Mouse (Mus musculus) adrenal gland, postnatal 14 days (tissue): Measurements from ENCODE around the gene Eif2ak3. TPM values are rescaled to one million over a fixed set of nuclear protein-coding genes. Genes with fewer than 3 reads are reported as not detected.
"Not testable (repeated sequence)": the region's sequence is repeated elsewhere in the genome, so short reads cannot be mapped to it uniquely, and the experiment has no call there.

ENCODE experiments used
- DNase-seq: peaks from one replicate; pipeline ENCODE4 v3.0.0; 2021; ENCODE audit warnings: mixed read lengths
- long read RNA-seq, 2 experiments: library from polyadenylated mRNA; stranded (forward); transcript quantifications; one replicate each; pipeline ENCODE4 v2.0.0; 2021
- total RNA-seq: library from RNA; stranded (reverse); gene quantifications from 2 replicates; pipeline ENCODE4 v1.2.3, GENCODE M21; 2021

Gene Eif2ak3
- total RNA-seq = 16.4 and 22.9 TPM in 2 replicates
- long read RNA-seq, experiment 1, full-length matches to known transcripts = 10 of 15 reads
- long read RNA-seq, experiment 1, partial matches to known transcripts = 5 of 15 reads
- long read RNA-seq, experiment 1, other reads (novel, unspliced or antisense) = 0 of 15 reads
- long read RNA-seq, experiment 2, full-length matches to known transcripts = 13 of 16 reads
- long read RNA-seq, experiment 2, partial matches to known transcripts = 2 of 16 reads
- long read RNA-seq, experiment 2, other reads (novel, unspliced or antisense) = 1 of 16 reads

DNA sequence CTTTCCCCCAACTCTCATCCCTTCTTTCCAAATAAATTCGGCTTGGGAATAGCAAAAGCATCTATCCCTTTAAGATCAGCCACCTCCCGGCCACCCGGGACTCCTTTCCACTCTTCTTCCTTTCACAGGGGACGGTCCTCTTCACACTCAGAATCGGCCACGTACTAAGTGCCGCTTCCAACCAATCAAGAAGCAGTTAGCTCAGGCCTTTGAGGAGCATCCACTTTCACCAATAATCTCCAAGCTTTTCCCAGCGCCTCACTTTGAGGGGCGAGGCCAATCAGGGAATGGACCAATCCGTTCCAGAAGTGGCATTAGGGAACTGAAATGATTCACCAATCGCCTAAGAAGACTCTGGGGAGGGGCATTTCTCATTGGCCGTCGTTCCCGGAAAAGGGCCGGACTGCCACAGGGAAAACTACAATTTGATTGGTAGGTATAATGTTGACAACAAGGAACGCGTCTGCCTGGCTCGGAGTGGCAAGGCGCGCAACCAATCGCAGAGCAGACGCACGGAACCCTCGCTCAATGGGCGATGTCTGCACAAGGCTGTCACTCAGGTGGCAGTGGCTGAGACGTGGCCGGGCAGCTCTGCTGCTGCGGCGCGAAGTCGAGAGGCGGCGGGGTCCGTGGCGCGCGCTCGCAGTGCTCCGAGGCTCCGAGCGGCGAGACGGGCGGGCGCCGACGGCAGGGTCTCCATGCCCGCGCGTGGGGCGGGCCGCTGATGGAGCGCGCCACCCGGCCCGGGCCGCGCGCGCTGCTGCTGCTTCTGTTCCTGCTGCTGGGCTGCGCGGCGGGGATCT is at the start of gene Eif2ak3:
Gene Eif2ak3, plus strand, starts transcription at position 514 of the 803 bp plus-strand sequence.
- DNase-seq = peak; percentile 98

DNA sequence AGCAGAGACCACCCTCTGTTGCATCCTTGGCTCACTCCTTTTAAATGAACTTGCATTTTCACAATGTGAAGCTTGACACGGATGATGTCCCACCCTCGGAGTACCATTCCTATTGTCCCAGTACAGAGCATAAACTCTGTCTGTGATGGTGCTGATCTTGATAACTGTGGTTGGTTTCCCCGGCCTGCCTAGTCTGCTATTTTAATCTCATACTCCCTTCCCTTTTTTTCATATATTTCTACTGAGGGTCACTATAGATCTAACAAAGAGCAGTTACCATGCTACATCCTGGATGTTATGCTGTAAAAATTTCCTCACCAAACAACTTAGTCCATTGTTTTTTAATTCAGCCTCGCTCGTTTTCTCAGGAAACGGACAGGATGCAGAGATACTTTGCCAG is 47.4 kb upstream of the Eif2ak3 start:
- DNase-seq = no peak

DNA sequence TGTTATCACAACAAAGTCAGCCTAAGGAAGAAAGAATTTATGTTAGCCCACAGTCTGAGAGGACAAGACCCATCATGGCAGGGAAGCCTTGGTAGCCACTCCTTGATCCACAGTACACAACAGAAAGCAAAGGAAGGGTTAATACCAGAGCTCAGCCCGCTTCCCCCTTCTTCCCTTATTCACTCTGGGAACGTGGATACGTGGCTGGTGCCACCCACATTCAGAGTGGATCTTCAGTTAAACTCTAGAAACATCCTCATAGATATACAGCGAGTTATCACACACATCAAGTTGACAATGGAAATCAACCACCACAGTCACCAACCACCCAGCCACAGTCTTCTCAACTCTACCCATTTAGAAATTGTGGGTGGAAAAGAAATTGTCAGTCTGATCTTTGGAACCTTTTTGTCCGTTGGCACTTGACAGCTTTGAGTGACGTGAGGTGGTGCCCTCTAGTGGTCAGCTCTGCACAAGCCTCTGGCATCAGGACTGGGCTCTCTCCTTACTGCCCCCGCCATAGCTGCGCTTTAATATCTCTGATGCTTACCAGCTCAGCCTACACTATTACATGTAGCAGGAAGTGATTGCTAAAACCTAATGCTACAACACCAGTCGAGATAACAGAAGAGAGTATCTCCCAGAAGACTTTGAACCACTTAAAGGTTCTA is 46.6 kb upstream of the Eif2ak3 start:
- peak; percentile 76 for DNase-seq

DNA sequence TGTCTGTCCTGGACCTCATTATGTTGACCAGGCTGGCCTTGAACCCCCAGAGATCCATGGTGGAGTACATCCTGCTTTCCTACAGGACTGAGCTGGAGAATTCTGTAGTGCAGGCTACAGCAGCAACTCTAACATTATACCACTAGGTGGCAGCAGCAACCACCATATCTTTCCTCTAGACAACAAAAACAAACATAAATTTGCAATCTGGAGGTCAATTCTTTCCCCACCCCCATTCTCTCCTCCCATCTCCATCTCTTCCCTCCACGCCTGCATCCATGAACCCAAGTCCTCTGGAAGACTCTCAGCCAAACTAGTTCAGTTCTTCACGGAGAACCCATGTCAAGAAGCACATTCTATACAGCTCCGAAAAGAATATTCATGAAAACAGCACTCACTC is 39.7 kb upstream of the Eif2ak3 start:
- DNase-seq = peak; percentile 39

DNA sequence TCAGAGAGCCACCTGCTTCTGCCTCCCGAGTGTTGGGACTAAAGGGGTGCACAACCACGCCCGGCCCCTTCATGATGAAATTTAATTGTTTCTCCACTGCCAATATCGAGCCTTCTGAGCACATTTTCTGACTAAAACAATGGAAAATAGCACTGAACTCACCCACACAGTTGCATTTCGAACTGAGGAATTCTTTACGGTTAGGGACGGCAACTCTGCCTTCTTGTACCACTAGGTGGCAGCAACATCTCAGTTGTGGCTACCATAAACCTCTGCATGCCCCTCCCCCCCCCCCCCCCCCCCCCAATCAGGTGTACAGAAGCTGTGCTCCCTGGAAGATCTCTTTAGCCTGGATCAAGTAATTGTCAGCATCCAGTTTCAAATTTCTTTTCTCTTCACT is 39.0 kb upstream of the Eif2ak3 start:
- peak; percentile 68 for DNase-seq

DNA sequence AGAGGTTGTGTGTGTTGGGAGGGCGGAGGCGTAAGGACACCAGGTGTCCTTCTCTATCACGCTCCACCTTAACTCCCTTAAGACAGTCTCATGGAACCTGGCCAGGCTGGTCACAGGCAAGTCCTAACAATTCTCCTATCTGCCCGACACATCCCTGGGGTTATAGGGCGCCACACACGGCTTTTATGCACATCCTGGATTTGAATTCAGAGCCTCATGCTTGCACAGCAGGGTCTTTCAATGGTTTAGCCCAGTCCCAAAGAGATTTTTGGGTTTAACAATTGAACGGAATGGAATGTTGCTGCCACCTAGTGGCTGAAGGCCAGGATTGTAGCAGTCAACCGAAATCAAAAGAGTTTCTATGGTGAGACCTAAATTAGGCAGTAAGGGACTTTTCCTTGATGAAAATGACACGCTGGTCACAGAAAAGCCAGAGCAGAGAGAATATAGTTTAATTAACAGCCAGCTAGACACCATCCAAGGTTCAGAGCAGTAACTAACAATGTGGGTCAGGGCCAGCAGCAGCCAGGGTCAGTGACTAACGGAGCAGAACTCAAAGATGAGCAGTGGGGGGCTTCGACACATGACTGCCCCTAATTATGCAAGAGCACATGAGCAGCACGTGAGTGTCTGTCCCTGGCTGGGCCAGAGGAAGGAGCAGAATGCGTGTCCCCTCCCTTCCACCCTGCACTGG is 38.3 kb upstream of the Eif2ak3 start:
- peak; percentile 72 for DNase-seq

DNA sequence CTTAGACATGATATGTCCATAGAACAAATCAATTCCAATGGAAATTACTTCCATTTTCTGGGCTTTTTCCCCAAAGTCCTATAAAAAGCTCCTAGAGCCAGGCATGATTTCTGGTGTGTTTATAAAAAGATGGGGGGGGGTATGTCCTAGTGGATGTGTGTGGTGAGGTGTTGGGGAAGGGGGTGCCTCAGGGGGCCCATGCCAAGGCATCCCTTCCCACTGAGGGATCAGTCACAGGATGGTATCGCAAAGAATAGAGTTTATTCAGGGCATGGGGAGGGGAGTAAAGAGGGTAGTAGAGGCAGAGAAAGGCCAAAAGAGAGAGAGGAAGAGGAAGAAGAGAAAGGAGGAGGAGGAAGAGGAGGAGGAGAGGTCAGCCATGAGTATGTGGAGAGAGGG is 37.8 kb upstream of the Eif2ak3 start:
- no peak for DNase-seq

DNA sequence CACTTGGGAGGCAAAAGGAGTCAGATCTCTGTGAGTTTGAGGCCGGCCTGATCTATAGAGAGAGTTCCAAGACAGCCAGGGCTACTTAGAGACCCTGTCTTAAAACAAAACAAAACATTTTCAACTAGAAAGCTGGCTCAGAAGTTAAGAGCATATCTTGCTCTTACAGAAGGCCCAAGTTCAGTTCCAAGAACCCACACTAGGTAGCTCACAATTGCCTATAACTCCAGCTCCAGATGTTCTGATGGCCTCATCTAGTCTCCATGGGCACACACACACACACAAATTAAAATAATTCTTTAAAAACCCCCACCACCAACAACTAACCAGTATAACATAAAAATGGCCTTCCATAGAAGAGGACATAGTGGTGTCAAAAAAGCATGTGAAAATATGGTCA is 33.8 kb upstream of the Eif2ak3 start:
- no peak for DNase-seq

DNA sequence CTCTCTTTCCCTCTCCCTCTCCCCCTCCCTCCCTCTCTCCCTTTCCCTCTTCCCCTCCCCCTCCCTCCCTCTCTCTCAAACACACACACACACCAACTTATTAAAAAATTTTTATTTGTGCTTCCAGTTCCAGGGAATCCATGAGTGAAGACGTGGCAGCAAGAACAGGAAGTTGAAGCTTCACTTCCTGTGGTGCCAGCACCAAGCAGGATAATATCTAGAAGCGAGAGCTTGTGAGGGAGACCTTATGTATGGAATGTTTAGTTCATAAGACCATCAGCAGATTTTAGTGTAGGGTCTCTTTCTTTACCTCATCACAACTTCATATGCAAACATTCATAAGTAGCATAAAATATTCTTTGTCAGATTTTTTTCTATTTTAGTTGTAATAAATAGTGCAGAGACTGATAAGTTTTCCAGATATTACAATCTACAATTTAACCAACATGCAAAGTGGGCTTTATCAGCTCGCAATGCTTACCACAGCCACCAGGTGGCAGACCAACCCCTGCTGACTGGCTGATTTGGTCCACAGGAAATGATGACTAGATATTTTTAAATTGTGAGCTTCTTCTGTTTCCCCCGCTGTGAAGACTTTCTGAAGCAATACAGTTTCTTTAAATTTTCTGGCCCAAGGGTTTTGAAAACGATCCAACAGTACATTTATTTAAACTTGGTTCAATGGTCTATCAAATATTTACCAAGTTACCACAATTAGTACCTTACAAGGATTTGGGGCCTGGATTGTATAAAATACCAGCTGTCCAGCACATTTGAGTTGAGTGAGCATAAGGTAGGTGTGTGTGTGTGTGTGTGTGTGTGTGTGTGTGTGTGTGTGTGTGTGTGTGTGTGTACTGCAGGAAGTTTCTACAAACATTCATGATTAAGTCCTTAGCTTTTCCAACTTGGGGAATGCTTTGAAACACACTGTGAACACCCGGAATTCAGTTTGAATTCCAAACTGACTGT is 32.5 kb upstream of the Eif2ak3 start:
- peak; percentile 84 for DNase-seq

DNA sequence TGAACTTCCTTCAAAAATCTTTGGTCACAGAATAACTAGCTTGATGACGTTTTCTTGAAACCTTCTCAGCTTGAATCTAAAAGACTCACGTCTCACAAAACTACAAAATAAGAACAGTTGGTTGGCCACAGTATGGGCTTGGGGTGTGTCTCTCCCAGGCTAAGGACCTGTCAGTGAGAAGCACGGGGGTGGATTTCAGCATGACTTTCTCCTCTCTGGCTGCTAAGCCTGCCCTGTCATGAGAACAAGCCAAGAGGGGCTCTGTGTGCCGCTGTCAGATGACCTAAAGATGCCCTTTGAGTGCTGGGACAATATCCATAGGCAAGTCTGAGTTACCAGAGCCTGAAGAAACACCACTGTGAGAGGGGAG is 31.8 kb upstream of the Eif2ak3 start:
- no peak for DNase-seq

DNA sequence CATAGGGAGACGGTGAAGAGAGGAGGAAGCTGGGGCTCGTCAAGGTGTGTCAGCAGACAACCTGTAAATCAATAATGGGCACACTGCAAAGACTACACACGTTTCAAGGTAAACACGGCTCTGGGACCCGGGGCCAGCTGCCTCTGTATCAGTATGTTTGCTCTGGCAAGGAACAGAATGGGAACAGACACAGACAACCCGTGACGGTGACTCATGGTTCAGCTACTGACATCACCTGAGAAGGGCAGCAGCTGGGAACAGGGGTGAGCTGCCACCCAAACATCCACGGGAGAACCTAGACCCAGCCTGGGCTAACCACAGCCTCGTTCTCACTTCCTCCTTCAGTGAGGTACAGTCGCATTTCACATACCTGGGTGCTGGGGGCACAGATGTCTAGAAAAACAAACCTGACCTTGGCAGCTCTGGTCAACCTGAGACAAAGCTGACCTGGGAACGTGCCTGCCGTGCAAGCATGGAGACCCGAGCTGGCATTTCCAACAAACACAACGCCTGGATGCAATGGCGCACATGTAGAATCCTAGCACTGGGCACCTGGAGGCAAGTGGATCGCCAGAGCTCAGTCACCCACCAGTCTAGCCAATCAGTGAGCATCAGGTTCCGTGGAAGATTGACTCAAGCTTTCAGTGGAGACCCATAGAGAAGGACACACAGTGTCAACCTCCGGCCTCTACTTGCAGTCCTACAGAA is 30.2 kb upstream of the Eif2ak3 start:
- no peak for DNase-seq

DNA sequence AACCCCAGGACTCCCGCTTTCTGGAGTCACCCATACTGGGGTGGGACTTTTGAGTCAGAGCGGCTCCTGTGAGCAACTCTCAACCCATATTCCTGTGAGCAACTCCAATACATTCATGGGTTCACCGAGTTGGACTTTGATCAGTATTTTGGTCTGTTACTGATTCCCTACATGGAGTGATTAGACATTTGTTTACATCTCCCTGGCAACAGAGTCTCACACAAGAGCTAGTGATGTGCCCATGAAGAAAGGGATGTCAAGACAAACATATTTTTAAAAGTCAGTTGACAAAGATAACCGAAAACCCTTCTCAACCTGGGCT is 29.7 kb upstream of the Eif2ak3 start:
- no peak for DNase-seq

DNA sequence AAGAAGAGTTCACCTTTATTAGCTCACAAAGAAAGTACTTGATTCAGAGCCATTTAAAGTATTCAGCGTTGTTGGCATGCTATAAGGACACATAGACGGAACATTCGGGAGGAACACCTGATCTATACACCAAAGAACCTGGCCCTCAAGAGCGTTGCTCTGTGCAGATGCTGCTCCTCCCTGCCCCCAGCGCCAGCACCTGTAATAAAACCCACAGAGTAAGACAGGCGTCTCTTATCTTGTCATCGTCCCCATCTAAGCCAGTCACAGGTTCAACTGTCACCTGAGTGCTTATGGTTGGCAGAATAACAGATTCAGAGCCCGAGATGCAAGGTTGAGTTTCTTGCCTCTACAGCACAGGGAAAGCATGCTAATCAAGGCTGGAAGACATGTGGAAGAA is 28.8 kb upstream of the Eif2ak3 start:
- no peak for DNase-seq

DNA sequence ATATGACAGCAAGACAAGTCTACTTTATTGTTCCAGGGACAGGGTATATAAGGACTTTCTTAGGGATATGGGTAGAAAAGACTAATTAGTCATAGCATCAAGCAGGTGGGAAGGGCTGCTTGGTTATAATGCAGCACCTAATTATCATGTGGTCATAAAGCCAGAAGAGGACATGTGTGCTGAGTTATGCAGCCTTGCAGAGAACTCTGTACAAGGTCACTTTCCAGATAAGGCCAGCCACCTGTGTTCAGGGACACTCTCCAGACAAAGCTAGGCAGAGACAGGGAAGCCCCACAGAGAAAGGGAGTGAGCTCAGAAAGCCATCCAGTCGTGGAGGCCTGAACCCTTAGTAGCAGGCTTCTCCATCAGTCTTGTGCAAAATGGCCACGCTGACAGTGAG is 22.7 kb upstream of the Eif2ak3 start:
- DNase-seq = peak; percentile 32

DNA sequence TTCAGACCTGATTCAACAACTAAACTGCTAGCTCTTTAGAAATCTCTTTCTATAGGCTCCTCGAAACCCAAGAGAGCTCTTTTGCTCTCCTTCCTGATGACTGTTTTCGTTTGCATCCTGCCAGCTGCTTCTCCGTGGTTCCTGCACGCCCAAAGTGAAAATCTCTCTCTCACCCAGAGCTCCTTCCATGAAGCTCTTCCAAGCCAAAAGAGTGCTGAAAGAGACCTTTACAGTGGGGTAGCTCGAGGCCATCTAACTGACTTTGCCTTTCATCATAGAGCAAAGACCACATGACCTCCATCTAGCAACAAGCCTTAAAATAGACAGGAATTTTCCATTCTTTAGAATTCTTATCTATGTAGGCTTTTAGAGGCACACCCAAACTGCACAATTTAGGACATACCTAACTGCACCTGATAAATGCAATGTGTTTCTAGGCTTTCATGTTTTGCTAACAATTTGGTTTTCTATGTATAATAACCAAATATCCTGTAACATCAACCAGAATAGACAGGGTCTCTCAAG is 21.9 kb upstream of the Eif2ak3 start:
- DNase-seq = no peak

DNA sequence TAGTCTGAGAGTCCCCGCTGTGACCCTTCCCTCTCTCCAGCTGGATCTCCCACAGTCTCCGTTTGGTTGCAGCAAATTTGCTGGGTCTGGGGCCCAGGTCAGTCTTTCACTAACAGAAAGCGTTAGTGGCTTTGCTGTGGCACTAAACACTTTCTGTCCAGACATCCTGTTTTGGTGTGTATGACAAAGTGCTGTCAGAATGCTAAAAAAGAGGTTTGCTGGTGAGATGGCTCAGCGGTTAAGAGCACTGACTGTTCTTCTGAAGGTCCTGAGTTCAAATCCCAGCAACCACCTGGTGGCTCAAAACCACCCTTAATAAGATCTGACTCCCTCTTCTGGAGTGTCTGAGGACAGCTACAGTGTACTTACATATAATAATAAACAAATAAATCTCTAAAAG is 21.0 kb upstream of the Eif2ak3 start:
- not testable (repeated sequence) for DNase-seq

DNA sequence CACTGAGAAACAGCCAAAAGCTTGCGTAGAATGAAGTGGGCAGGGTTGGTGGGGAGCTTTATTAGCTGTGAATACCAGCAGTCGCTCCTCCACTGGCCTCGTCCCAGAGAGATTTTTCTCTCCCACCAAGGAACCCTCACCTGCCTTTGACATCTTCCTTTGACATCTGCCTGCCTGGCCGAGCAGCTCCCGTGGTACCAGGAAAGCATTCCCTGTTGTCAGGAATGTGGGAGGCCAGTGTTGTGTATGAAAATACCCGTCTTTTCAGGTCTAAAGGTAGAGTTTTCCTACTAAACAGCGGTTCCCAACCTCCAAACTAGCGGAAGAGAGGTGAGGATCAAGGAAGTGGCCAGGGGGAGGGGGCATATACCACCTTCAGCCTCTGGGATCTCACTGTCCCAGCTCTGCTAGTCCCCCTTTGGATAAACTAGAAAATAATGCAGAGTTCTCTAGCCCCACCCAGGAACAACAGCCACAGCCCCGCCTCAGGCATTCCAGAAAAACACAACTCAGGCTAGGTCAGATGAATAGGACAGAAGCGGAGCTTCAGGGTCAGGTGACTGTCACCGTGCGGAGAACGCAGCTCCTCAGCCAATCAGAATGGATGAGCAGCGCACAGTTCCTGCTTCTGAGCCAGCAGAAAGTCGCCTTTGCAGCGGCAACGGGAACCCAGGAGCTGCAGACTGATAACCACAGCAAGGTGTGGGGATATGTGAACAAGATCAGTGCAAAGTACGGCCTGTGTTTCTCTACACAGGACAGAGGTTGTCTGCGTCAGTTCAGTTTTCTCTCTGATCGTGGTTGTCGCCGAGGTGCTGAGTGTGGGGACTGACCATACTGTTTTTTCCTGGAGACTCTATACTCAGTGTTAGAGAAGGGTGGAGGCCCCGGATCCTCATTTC is 20.0 kb upstream of the Eif2ak3 start:
- DNase-seq = peak; percentile 87

DNA sequence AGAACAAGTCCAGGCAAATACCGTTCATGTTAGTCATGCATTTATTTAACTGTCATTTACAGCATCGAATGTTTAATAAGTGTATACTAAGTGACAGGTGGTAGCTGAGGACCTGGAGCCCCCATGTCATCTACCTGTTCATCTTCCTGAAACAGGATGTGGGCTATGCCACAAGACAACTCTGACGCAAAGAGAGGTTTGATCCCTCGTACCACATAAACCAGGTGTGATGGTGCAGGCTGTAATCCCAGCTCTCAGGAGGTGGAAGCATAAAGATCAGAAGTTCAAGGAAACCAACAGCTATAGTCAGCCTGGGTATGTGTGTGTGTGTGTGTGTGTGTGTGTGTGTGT is 19.4 kb upstream of the Eif2ak3 start:
- DNase-seq = no peak

DNA sequence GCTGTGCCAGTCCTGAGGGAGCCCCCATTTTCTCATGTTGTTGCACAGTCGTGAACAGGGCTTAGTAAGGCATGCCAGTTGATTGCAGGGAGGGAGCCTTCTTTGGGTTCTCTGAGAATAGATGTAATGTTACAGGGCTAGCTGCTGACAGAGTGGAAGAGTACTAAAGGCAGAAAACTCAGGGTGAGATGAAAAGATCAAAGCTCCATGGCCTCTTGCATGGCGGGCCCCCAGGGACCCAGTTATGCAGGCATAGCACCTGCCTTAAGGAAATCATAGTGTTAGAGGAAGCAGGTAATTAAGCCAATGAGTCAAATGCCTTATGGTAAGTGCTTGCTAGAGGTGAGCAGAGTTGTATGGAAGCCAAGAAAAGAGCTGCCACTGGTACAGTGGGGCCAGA is 14.9 kb upstream of the Eif2ak3 start:
- DNase-seq = no peak

DNA sequence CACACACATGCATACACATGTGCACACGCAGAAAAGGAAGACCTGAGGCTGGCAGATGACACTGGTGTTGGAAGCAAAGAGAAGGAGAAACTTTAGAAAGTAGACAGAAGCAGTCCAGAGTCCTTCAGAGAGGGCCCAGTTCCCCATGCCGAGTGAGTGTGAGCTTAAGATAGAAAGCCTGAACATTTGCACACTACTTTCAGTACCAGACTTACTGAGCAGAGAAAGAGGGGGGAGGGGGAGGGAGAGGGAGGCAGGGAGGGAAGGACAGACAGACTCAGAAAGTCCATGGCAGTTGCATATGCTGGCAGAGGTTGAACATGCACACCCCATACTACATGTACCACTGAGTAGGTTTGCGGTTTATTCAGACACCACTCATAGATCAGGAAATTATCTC is 13.8 kb upstream of the Eif2ak3 start:
- no peak for DNase-seq
